ENCODE assay signal across 8 mouse cellular contexts in genomic region chr13:18949626-18950200, GRCm38 (mm10). TPM values are rescaled to one million over a fixed set of nuclear protein-coding genes. Genes with fewer than 3 reads are reported as not detected.
DNase-seq lines count a peak whose midpoint lies in the region; ATAC-seq lines count a peak whose summit lies in the region.
"Had no signal": no experiment of that assay in that cellular context is flagged by ENCODE, and none has a peak within 500 bp of the region (broad histone marks: within the 10 kb centered on the region; RNA-seq: fewer than 3 reads in every experiment).

No protein-coding gene starts in this region.

- ATAC-seq in lung, embryonic 16.5 days (ENCODE audit: low read depth): no peak
- no peak for ATAC-seq in forebrain, embryonic 16.5 days

- no peaks in the 10 kb centered on the region for H3K36me3 ChIP-seq in lung, embryonic 16.5 days (ENCODE audit: control insufficient read depth, insufficient read depth, low read length)
- no peaks in the 10 kb centered on the region for H3K36me3 ChIP-seq in forebrain, embryonic 16.5 days (ENCODE audit: control insufficient read depth, insufficient read depth)

- 30% methylated on average over 11 of the region's 11 CpGs for WGBS in lung, embryonic 16.5 days
- WGBS in forebrain, embryonic 16.5 days: 58% methylated on average over 11 of the region's 11 CpGs

- H3K4me2 ChIP-seq in lung, embryonic 16.5 days (ENCODE audit: low read depth, low read length): peak overlapping the region; percentile 25; the same call in 1 of the 2 replicates
- H3K4me2 ChIP-seq in forebrain, embryonic 16.5 days (ENCODE audit: low read length): peak overlapping the region; percentile 56

- H3K9me3 ChIP-seq in lung, embryonic 16.5 days (ENCODE audit: control insufficient read depth, low read length): no peaks in the 10 kb centered on the region
- H3K9me3 ChIP-seq in forebrain, embryonic 16.5 days (ENCODE audit: control insufficient read depth, low read length): no peaks in the 10 kb centered on the region

- peaks cover 17% of the 10 kb centered on the region for H3K27me3 ChIP-seq in lung, embryonic 16.5 days (ENCODE audit: control insufficient read depth, insufficient read depth, low read depth, low read length)
- H3K27me3 ChIP-seq in forebrain, embryonic 16.5 days (replicated peaks; ENCODE audit: control insufficient read depth, insufficient read depth, low read length): no peaks in the 10 kb centered on the region

- no peak overlapping the region for H3K9ac ChIP-seq in lung, embryonic 16.5 days (ENCODE audit: low read length)
- H3K9ac ChIP-seq in forebrain, embryonic 16.5 days (replicated peaks; ENCODE audit: low read depth, low read length): peak overlapping the region; percentile 19; the same call in 1 of the 2 replicates

- no peak overlapping the region for H3K4me3 ChIP-seq in lung, embryonic 16.5 days (ENCODE audit: low read length)
- H3K4me3 ChIP-seq in forebrain, embryonic 16.5 days (replicated peaks; ENCODE audit: low read length): peak overlapping the region; percentile 73
- H3K4me3 ChIP-seq: megakaryocyte, embryonic 14.5 days had no signal

- peaks cover 6% of the 10 kb centered on the region; the same call in 1 of the 2 replicates for H3K4me1 ChIP-seq in lung, embryonic 16.5 days (replicated peaks; ENCODE audit: control insufficient read depth, insufficient read depth, low read length)
- H3K4me1 ChIP-seq in forebrain, embryonic 16.5 days (replicated peaks; ENCODE audit: control insufficient read depth, insufficient read depth, low read length): peaks cover 16% of the 10 kb centered on the region

- DNase-seq in lung, postnatal 14 days: no peak
- peak; percentile 42 for DNase-seq in kidney, postnatal 14 days
- DNase-seq in retina, embryonic 14.5 days (ENCODE audit: low spot score): peak; percentile 36
- no peak for DNase-seq in adrenal gland, postnatal 14 days
- no peak for DNase-seq in yolk sac, embryonic 10.5 days (ENCODE audit: low spot score)

- H3K27ac ChIP-seq in lung, embryonic 16.5 days (ENCODE audit: low read length): no peak overlapping the region
- H3K27ac ChIP-seq in forebrain, embryonic 16.5 days (ENCODE audit: low read length): no peak overlapping the region

RNA-seq across cellular contexts. Expression of gene Amph, which starts 1.7 kb away (rescaled TPM):
- polyA plus RNA-seq in lung, embryonic 16.5 days (2015; fragmentation: Nextera tagmentation; extraction: Ambion mirVana): 2.0 and 2.6 TPM in 2 replicates
- 43.5 and 45.0 TPM in 2 replicates for polyA plus RNA-seq in forebrain, embryonic 16.5 days (2015; fragmentation: Nextera tagmentation; extraction: Ambion mirVana)
- total RNA-seq in adrenal gland, postnatal 14 days (2021): 5.3 and 5.9 TPM in 2 replicates

Comparison
In these comparisons a context has a peak if more than half of its experiments do, and no peak if none do; other contexts are left out.
1. DNase-seq: peak in kidney, postnatal 14 days (single experiment) and retina, embryonic 14.5 days (single experiment); none in lung, postnatal 14 days (single experiment), adrenal gland, postnatal 14 days (single experiment) and yolk sac, embryonic 10.5 days (single experiment).
2. RNA of gene Amph, which starts 1.7 kb away (polyA plus RNA-seq): 43.5 to 45.0 TPM in forebrain, embryonic 16.5 days; 2.0 to 2.6 TPM in lung, embryonic 16.5 days; every median in the first group is over 10 times any median in the second.